Mouse (Mus musculus) left cerebral cortex, adult 18-20 months (tissue): ENCODE measurements at regions not wholly inside any gene's neighbourhood (a gene's known extent, or its start where the extent isn't known, plus 50 kb on each side); places are given as distances from the start of the nearest gene placed in this dataset.

Experiments used
- DNase-seq, 2 experiments: peaks; one replicate each; pipeline ENCODE4 v3.0.0; 2021 to 2022; ENCODE audit warnings: low spot score in 2 of 2, mixed read lengths in 1 of 2

- DNase-seq: no peak
Observed at GRCm38 (mm10) chr8:8928074-8928862, 237.9 kb upstream of the Arglu1 start.

DNA sequence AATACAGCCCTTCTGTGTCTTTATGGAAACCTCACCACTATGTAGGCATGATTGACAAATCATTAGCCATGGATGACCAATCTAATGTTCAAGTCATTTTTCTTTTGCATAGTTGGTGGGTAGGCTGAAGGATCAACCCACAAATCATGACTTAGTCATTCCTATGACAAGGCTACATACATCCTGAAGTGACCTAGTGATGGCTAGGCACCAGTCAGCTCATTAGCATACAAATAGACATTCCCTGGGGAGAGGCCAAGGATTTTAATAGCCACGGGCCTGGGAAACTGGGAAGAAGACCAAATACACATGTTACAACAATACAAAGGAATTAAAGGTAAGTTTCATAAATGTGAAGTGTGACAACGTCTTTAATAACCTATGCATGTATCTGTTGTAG lies 231.1 kb upstream of the Arglu1 start:
- DNase-seq: no peak

DNA sequence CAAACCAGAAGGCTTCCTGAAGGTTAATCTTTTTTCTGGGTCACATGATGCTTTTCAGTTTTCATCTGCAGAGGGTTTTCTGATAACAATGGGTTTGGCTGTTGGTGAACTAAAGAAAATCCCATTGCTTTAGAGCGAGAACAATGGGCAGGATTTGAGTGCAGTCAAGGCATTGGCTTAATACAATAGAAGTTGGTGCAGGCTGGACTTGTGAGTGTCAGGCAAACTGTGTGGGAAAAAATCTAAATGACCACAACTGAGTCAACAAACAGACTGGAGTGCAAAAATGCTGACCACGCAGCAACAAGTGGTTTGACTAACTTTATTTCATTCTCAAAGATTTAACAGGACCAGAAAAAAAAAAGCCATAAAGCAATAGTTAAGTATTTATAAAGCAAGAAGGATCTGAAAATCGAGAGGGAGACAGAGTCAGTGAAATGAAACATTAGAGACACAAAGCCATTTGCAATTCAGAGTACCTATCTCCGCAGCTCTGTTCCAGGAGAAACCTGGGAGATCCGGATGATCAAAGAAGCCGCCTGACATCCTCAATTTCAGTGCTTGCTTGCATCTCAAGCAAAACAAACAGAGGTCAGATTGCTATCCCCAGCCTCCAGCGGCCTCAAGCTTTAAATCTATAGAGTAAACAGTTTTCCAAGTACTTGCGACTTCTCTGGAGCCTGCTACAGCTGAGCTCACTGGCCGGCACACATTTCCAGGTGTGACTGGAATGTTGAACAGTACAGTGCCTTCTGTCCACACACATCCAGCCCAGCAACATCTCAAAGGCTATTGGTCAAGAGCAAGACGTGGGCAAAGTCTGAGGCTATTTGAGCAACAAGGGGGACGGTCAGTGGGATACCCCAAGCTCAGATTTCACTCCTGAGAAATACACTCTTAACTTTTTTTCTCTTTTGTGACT lies 229.5 kb upstream of the Arglu1 start:
- DNase-seq: no peak

DNA sequence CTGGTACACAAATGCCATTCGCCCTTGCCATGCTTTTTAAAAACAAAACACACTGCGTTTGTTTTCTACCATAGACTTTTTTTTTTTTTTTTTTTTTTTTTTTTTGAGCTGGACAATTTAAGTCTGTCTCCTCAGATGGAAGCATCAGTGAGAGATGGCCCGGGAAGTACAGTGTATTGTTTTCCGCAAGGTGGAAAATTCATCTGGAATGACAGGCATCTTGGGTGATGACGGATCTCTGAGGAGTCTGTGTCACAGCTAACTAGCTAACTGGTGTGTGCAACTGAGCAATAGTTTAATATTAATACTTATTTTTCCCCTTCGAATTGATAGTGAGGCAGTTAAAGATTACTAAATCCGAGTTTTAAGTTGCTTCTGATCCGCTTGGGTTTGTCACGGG lies 228.7 kb upstream of the Arglu1 start:
- no peak for DNase-seq

DNA sequence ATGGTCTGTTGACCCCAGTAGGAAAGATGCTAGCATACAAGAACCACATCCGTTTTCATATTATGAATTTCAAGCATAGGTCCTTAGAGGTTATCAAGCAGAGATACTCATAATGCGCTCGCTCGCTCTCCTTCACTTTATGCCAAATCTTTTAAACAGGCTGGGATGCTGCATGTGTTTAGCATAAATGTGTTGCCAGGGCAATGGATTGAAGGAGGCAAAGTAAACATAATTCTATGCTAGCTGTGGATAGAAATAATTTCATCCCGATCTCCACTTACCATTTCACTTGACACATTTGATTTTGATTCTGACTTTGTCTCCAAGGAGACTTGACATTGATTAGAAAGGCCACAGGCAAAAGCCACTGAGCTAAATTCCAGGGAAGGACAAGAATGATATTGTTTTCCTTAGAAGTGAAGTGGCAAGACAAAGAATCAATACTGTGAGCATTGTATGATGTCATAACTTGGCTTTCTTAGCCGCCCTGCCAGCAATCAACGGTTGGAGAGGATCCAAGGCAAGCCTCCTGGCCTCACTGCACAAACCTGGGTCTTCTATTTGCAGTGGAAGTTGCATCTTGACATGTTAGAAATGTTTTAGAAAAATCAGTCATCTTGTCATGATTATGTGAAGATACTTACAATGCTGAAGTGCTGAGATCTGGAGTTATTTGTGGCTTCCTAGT lies 217.3 kb upstream of the Arglu1 start:
- no peak for DNase-seq

DNA sequence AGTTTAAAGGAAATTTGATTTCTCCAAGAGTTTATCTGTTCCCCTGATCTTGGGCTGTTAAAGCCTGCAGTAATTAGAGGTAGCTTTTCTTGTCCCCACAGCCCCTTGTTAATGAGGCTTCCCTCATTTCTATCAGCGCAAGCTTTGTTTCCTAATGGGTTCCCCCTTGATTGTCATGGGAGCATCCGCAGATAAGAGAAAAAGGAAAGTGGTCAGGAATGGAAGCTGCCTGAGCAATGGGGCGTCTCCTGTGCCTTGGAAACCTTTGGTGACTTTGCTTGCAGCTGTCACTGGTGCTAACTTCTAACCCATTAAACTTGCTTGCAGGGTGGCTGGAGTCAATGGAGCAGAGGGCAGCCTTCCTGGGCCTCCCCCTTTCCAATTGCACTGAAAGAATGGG lies 202.7 kb upstream of the Arglu1 start:
- DNase-seq: no peak

DNA sequence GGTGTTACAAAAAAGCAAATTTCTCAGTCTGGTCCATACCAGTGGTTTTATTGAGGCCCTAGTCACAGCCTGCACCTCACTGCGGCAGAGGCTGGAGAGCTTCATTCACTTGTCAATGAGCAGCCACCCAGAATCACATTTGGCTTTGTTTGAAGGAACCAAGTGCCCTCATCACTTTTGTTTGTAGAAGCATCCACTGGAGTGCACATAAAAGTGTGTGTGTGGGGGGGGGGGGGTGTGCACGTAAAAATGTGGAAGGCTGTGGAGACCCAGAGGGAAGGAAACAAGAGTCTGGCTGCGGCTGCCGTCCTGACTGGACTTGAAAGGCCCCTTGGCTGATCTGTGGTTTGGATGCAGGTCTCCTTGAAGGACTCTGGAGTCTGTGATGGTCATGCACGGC lies 187.0 kb upstream of the Arglu1 start:
- no peak for DNase-seq

DNA sequence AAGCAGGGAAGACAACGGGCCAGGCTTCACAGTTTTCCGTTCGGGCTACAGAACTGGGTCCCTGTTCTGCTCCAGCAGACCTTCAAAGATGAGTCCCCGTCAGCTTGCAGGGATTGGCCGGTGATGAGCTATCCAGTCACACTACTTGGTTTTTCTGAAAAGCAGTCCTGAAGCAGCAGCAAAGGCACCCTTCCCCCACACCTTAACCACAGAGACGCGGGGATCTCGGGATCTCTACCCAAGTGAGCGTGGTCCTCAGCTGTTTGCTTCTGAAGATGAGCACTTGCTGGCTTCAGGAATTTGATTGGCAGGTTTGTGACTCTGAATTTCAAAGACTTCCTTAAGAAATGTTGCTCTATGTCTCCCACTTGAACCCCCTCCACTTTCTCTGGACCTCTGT lies 186.6 kb upstream of the Arglu1 start:
- DNase-seq: no peak

DNA sequence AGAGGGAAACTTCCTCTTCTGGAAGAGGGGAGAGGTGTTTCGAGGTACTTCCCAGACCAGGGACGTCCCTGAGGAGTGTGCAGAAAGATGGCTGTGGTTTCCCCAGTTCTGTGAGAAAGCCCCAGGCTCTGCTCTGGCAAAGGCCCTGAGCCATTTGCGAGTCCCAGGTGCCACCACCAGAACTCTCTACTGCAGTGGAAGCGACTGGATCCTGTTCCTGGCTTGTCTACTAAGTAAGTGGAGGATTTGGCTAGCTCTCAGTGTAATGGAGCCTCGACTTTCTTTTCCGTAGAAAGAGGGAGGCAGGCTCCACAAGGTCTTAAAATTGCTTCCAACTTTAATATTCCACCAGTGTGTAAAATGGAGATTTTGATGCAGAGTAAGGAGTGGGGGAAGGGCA lies 186.1 kb upstream of the Arglu1 start:
- no peak for DNase-seq

DNA sequence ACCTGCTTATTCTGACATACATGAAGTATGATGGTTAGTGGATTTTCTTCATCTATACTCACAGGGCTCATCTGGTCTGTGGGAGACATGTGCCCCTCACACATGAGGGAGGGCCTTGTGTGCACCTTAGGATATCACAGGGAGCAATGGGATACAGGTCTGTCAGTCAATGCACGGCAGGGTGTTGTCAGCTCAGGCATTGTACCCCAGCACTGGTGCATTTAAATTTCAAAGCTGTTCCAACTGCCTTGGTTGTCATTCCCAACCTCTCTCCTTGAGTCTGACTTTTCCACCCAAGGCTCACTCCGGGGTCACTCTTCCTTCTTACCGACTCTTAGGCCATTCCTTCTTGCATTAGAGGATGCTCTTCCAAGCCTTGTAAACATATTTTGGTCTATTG lies 181.6 kb upstream of the Arglu1 start:
- no peak for DNase-seq

- no peak for DNase-seq
Observed at GRCm38 (mm10) chr8:8871039-8871438, 180.7 kb upstream of the Arglu1 start.

DNA sequence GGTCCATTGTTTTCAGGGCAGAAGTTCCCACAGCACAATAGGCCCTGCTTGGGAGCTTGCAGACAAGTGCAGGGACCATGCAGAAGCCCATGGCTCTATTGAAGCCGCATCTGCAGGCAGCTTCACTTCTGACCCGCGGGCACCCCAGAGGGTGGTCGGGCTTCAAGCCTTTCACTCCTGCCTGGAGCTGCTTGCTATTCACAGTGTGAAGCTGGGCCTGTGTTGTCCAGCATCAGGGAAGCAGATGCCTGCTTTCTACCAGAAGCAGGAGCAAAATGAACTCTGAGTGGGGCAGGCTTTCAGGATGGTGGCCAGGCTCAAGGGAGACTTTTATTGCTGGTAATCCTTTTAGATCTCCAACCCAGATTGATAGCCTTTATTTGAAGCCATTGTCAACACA lies 180.2 kb upstream of the Arglu1 start:
- no peak for DNase-seq

DNA sequence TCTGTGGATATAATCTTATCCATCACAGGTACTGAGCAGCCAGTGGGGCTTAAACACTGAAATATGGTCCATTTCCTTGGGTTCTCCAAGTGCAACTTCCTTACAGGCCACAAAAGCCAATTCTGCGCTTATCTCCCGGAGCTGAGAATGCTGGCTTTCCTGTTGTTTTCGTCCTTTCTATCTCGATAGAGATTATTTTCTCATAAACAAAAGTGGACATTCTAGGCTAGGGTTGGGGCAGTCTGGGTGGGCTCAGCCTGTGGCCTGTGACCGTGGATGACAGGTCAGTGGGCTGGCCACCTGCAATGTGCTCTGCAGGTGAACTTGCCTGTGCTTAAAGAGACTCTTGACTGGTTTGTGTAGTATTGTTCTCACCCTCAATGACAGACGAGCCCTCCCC lies 179.0 kb upstream of the Arglu1 start:
- DNase-seq: no peak

GRCm38 (mm10) chr8:8867924-8868323 lies 177.6 kb upstream of the Arglu1 start:
- peak in 1 of 2 experiments; percentile 8 for DNase-seq

DNA sequence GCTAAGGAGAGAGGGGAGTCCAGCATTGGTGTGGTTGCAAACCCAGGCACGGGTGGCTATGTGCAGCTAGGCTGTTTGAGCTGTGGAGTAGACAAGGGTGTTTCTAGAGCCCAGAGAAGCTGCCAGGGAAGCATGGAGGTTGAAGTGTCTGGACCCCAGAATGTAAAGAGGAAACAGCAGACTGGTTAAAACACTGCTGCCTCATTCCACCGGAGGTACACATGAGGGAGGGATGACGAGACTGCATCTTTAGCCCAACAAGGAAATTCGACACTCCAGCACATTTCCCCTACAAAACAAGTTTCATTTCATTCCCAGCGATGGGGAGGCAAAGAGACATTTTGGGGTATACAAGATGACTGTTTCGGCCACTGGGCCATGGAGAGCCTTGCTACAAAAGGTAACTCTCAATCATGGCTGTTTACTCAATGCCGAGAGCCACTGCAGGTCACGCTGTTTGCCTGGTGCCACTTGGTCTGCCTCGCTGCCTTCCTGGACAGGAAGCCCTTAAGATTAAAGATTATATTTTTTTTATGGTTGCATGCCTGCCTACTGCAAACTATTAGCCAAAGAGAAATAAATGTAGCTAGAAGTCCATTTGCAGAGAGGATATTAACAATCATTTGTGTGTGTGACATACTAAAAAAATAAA lies 176.9 kb upstream of the Arglu1 start:
- DNase-seq: no peak

GRCm38 (mm10) chr8:8862767-8863166 lies 172.4 kb upstream of the Arglu1 start:
- no peak for DNase-seq

DNA sequence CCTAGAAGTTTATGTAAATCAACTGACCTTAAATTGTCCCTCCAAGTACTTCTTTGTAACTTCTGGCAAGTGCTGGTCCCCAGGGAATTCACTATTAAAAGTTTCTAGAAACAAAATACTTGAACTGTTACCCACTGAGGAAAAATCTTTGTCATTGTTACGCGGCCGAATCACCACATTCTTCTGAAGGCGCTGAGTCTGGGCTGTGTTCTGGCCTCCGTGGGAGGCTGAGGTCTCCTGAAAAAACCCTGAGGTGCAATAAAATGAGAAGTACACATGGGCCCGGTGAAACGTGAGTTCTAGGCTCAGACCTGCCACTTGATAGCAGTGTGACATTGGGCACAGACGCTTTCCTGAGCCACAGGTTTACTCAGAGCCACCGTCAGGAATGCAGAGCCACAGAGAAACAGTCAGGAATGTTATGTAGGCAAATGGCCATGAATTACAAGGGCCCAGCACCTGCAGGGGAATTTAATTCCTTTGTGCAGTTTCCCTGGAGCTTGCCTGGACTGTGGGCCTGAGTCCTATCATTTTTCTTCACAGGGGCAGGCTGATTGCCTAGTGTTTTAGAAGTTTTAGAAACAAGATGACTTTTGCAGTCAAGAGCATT lies 171.1 kb upstream of the Arglu1 start:
- no peak for DNase-seq

GRCm38 (mm10) chr8:8858636-8859035 lies 168.3 kb upstream of the Arglu1 start:
- DNase-seq: no peak

- DNase-seq: no peak
Observed at GRCm38 (mm10) chr8:8852656-8853366, 162.5 kb upstream of the Arglu1 start.

DNA sequence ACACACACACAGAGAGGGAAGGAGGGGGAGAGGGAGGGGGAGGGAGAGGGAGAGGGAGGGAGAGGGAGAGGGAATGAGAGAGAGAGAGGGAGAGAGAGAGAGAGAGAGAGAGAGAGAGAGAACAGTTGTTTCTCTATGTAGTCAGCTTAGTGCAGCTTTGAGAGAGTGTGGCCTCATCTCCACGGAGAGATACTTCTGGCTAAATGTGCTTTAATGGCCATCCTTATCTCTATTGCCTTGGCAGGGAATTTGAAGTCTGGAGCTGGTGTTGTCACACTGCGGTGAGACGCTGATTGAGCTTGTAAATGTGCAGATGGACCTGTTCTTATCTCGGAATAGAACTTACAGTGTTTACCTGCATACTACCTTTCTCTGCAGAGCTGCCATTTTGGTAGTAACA lies 160.9 kb upstream of the Arglu1 start:
- DNase-seq: no peak
